Mouse (Mus musculus) c-Kit-positive CD71-positive TER-119-positive erythroid progenitor cells, embryonic 14.5 days (primary cell): ENCODE data around the gene Sec16a.

Experiments used
- DNase-seq: peaks from one replicate; pipeline ENCODE4 v3.0.0-alpha.2; 2013; ENCODE audit warnings: low spot score

Gene Sec16a

DNA sequence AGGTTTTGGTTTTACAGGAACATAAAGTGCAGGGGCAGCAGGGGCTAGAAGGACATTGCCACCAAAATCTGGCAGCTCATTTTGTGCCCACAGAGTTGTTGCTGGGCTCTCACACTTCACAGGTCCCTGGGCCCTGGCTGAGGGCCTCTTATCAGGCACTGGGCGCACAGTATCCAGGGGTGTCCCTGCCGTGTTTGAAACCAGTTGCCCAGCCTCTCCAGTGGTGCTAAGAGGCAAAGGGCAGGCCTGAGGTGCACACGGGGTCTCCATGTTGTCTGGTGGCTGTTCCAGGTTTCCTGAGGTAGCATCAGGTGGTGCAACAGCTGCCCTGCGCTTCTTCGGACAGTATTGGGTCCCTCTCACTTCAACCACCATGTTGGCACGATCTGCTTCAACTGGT lies 5.3 kb downstream of the Sec16a start:
- DNase-seq: no peak

DNA sequence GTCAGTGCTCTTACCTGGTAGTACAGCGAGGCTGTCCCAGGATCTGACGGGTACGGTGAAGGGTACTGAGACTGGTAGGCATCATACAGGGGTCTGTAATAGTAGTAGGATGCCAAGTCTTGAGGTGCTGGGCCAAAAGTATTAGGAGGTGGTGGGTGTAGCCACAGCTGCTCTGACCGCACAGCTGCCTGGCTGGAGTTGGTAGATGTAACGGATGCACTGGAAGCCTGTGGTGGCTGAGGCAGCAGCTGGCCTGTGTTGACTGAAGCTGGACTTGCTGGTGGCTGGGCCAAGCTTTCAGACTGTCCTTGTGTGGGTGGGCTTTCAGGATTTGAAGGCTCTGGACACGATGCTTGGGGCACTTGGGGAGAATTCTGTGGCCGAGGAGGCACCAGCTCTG lies 6.6 kb downstream of the Sec16a start:
- DNase-seq: no peak

DNA sequence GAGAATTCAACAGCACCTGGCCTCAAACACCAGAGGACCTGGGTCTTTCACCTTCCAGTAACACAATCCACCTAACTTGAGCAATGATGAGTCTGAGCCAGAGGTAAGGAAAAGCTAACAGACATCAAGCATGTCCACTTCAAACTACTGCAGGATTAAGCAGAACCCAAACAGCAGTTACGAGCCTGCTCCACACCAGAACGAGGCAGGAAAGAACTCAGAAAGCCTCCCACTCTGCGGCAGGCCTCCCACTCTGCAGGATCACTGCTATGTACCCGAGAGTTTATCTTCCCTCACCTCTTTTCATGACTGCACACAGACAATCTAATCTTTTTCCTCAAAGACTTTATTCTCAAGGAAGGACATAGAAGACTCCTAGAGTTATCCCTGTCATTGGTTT lies 7.8 kb downstream of the Sec16a start:
- no peak for DNase-seq

DNA sequence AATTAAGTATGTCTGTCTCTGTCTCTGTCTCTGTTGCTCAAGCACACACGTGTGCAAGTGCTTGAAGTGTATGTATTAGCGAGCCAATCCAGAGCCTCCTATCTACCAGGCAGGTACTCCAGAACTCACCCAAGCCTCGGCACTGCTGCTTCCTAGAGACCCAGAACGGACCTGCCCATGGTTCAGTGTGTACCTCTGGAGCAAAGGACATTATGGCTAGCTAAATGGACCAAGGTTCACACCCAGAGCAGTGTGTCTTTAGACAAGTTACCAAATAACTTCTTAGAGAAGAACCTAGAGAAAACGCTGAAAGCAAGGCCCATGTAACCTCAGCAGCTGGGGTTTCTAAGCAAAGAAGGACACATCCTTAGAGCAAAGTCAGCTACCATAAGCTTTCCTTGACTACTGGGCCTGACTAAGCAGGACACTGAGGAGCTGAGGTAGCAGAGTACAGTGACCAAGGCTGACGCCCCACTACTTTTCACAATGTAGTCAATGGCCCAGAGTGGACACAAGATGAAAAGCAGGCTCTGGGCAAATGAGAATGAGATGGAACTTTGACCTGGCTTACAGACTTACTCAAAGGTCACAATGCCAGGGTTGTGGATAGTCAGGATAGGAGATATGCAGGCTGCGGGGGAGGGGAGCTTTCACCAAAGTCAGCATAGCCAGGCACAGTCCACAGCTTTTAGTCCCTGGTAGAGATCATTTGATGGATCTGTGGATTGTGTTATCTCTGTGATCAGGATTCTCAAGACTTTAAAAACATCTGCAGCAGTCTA lies 10.0 kb downstream of the Sec16a start:
- DNase-seq: no peak

DNA sequence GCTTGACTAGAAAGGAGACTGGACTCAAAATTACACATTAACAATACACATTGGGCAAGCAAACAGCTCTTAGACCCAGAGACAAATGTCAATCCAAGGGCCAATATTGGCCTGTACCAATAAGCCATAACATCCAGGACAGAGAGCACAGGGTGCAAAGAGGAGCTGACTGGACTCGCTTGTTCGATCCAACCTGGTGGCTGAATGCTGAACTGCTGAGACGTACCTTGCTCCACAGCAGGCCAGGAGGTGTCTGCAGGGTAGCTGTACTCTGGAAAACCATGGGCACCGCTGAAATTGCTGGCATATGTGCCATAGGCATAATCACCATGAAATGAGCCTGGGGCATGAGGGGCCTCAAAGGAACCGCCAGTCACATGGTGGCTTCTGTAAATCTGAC lies 15.2 kb downstream of the Sec16a start:
- no peak for DNase-seq

DNA sequence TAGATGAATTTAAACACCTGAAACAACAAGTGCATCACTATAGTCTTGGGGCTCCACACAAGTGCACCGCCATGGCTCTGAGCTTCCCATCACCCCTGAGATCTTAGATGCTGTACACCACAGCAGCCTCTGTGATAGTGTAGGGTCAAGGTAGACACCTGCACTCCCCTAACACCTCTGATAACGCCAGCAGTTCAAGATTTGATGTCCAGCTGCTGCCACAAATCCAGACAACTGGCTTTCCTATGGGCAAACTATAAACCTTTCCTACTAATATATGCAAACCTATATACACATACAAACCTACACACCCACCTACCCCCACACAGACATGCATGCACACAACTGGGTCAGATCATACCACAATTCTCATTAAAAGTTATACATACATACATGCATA lies 20.5 kb downstream of the Sec16a start:
- DNase-seq: no peak

DNA sequence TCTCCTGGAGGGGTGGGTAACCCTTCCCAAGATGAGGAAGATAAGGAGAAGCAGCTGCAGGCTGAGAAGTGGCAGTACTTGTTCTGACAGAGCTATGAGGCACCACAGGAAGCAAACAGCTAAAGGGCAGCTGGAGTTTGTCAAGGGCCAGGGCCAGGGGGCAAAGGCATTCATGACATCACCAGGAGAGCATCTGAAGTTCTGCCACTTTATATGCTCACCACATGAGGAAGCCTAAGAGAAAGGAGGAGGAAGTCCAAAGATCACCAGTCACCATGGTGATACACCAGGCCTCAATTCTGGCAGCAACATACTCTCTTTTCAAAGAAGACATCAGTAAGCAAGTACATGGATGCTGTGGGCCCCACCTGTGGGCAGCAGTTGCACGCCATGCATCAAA lies 21.9 kb downstream of the Sec16a start:
- no peak for DNase-seq

DNA sequence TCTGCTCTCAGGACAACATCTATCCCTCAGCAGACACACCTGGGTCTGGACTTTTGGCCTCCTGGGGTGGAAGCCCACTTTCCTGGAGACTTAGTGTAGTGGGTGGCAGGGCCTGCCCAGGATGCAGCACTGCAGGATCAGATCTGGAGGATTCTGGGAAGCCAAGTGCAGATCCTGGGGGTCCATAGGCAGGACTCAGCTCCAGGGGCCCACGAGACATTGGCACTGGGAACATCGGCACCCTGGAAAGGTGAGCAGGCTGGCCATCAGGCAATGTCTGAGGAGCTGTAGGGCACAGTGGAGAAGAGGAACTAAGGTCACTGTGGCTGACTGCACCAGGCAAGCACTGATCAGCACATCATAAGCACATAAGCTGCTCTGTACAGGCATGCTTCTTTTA lies 23.0 kb downstream of the Sec16a start:
- no peak for DNase-seq

DNA sequence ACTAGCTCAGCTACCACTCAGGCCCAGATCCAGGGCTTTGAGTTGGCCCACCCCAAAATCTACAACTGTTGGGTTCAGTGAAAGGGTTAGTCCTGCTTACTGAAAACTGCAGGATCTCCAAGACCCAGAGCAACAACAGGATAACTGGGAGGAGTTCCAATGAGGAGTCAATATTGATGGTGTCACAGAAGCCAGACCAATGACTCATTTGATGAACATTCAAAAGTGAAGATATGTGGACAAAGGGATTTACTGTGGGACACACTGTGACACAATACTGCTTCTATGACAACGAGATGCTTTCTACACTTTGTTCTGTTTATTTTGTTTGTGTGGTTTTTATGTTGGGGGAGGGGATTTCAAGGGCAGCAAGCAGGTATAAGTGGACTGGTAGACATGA lies 26.9 kb downstream of the Sec16a start:
- no peak for DNase-seq

DNA sequence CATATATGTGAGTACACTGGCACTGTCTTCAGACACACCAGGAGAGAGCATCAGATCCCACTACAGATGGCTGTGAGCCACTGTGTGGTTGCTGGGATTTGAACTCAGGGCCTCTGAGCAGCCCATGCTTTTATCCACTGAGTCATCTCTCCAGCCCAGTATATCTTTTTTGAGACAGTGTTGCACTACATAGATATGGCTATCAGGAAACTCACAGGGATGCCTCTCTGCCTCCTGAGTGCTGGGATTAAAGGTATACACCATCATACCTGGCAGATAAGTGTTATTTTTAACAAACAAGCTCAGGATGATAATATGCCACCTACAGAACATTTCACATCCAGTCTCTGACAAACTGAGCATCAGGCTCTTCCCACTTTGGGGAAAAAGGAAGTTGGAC lies 27.9 kb downstream of the Sec16a start:
- peak; percentile 27 for DNase-seq

DNA sequence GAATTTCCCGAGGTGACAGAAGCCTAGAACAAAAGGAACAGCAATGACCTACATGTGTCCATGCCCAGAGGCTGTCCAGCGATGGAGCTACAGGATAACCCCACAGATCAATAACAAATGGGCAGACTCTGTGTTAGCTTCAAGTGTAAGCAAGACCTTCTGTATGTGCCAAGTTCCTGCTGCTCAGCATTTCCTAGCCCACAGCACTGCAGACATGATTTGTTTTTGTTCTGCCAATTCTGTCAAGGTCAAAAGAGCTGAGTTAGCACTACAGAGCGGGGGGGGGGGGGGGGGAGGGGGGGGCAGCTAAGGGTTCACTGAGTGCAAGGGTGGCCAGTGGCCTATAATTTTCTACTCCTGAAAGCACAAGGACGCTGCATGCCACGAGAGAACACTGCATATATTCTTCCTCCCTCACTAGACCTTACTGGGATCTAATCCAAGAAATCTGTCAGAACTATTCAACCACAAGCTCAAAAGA lies 34.0 kb downstream of the Sec16a start:
- DNase-seq: no peak

DNA sequence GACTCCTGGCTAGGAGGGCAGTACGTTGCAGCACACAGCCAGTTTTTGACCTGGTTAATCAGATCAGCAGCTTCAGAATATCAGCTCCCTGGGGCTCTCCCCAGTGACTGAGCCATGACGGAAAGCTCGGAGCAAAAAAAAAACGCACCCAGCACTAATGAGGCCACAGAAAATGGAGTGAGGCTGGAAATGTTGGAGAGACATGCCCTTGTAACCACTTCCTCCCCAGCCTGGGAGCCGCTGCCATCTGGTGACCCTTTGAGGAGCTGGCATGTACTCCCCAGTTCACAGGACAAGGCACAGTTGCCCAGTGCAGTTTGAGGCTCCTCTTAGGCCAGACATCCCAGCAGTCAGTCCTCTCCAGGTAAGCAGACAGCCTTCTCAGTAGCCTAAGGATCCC lies 34.9 kb downstream of the Sec16a start:
- DNase-seq: no peak

DNA sequence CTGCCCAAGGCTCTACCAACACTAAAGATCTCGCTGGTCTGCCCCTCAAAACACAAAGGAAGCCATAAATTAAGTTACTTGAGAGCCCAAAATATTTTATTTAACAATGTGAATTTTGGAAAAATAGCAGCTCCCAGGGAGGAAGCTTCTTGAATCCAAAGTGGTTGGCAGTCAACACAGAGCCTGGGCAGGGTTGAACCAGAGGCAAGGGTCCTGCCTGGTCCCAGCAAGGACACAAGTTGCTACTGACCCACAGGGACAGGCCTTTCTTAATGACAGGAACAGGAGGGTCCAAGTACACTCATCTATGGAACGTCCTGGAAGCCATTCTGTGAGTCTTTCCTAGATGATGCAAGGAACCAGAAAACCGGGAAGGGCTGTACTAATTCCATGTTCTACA lies 35.7 kb downstream of the Sec16a start:
- DNase-seq: no peak

DNA sequence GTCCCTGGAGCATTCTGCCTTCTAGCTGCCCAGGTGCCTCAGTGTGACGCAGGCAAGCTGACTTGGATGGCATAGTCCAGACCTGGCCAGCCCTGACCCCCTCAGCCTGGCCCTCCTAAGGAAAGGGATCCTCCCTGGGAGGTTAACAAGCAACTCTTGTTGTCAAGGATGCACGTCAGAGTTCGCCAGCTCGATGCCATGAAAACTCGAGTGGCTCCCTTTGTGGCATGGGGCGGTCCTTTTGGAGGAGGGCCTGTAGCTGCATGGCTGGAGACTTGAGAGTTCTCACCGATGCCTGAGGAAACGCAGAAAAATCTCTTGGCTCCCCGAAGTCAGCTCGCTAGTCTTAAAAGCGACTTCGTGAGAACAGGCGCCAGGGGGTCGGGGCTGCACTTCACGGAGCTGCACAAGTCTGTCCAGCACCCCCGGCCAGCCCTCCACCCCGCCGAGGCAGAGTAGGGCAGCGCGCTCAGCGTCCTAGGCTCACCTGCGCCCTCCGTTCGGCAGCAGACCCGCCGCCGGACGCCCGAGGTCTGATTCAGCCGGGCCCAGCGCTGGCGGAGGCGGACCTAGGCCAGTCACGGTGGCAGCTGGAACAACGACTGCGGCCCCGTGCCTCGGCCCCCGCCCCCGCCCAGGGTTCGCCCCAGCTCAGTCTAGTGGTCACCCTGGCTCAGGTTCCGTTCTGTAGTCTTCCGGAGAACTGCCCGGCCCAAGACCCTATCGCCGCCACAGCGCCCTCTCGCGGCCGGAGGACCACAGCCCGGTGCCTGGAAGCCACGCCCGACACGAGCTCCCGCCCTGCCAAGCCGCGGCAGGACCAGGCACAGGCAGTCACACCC lies 36.3 kb downstream of the Sec16a start, which contains the start of gene Inpp5e:
Inpp5e (minus strand) TSS at position 689 of the 842 bp plus-strand sequence.
- DNase-seq: peak; percentile 94

DNA sequence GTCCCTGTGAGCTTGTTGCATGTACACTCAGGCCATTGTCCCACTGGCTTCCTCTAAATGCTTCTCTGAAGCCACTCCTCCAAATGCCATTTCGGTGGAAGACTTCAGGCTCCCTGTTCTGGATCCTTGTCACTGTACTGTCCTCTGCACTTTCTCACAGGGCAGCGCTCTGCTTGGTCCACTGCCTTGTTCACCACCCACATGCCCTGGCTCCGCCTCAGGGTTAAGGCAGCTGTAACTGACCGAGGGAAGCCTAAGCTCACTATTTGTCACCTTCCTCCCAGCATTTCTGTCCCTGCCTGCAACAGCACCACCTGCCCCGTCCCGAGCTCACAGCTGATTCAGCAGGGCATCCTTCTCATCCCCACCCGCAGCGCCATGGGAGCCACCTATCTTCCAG lies 41.7 kb downstream of the Sec16a start:
- no peak for DNase-seq

DNA sequence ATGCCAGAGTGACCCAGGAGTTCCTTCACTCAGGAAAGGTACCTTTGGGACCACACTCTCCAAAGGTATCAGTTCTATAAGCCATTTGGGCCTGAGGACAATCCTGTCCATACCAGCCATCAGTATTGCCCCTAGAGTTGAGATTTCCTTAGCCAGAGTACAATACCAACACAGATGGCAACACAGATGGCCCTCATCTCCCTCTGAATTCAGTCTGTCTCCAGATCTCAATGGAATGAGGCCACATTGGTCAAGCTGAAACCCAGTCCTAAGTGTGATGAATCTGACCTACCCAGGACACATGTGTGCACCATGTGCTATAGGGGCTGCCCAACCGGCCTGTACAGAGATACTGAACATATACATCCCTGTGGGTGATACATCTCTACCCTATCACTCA lies 42.8 kb downstream of the Sec16a start:
- DNase-seq: no peak

DNA sequence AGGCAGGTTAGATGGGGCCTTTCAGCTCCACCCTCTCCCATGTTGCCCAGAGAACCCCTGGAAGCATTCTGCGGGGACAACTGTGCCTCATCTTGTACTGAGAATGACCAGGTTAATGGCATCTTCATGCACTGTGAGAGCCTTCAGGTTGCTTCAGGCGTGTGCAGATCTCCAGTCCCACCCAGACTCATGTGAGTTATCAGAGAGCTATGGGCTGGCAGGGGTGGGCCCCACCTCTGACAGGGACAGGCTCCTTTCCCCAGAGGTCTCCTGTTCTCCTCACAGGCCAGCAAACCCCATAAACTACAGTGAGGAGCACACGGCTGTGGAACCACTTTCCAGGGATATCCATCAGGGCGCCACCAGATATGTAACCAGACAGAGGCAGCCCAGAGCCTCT lies 44.0 kb downstream of the Sec16a start:
- DNase-seq: no peak

DNA sequence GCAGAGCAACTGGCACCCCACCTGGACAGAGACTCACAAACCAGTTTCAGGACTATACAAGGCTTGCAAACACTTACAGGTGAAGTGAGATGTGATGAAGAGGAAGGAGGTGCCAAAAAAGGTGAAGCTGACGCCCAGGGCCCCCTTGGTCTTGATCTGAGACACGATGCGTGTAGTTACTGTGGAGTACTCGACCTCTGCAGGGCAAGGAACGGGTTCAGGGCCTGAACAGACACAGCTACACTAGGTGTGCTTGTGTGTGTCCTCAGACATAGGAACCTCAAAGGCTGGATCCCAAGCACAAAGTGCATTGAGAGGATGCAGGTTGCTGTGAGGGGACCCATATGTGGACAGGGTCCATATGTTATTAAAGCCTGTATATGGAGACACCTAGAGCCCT lies 44.7 kb downstream of the Sec16a start:
- no peak for DNase-seq

DNA sequence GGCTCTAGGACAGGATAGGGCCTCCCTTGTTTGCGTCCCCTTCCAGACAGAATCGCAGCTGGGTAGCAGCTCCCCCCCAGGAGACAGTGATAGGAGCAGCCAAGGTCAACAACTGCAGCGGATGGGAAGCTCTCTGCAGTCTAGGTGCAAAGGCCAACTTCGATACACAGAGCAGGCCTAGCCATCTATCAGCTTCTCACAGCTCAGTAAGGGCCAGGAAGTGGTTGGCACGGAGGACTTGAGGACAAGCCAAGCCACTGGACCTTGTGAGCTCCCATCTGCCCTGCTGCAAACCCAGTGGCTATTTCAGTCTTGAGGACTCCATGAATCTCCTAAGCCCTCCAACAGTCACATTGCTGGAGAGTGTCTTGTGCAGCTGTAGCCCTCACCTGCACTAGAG lies 45.4 kb downstream of the Sec16a start:
- no peak for DNase-seq

DNA sequence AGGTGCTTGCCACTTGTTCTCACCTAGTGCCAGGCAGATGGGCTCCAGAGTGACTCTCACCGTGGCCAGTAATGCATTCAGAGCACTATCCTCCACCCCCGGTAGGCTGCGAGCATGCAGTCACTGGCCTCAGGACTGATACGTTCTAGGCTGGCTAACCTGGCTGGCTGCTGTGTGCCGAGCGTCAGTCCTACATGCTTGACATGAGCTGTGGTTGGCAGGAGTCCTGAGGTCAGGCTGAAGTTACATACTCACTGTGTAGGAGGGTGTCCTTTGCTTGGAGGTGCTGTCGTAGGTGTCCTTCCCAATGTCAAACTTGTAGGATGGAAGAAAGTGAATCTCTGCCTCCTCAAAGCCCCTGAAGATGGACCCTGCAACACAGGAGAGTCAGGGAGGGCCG lies 46.0 kb downstream of the Sec16a start:
- DNase-seq: no peak

DNA sequence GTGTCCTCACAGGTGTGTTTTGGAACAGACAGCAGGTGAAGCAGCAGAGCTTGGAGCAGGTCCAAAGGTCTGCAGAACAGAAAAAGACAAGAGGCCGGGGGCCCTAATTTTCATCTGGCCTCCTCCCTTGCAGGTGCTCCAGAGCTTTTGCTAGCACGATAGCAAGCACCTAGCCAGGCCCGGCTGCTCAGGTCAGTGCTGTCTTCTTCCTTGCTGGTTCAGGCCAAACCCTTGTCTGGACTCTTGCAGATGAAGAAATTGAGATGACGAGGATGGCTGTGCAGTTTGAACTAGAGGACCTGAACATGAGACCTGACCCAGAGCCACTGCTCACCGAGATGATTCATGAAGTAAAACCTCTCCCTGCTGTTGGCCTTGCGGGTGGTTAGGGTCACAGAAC lies 53.4 kb downstream of the Sec16a start:
- no peak for DNase-seq

DNA sequence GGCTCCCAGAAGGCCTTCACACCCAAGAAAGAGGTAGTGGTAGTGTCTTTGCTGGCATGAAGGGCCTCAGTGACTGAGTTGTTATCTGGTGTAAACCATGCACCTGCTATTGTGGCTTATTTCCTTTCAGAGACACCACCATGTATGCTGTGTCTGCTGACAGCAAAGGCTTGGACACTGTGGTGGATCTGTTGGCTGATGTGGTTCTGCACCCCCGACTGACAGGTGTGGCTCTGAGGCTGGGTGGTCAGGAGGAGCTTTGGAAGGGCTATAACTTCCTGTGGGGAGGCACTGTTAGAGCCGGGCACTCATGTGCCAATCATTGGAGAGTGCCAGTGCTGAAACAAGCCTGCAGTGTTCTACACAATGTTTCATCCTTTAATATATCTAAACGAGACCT lies 54.1 kb downstream of the Sec16a start:
- DNase-seq: no peak

DNA sequence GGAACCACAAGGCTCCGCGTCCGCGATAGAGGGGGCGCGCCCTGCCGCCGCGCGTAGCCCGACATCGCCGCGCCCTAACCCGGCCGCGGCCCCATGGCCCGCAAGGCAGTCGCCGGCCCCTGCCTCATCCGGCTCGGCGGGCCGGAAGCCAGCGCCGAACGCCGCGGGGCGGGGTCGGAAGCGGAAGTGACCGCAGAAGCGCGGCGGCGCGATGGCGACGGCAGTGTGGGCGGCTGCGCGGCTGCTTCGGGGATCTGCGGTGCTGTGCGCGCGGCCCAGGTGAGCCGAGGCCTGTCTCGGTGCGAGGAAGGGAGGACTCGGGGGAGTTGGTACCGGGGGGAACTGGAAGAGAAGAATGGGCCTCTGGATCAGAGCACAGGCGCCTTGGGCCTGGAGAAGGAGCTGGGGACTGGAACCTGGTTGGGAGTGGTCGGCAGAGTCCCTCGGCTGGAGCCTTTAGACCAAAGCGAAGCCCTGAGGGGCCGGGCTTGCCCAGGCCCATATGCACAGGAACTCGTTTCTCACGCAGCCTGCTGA lies 55.8 kb downstream of the Sec16a start, which contains the start of the genes Entr1 and Pmpca:
Entr1 (minus strand) TSS at position 163 of the 537 bp plus-strand sequence.
Pmpca (plus strand) TSS at position 186 of the 537 bp plus-strand sequence.
- peak; percentile 75 for DNase-seq
